Mouse (Mus musculus) G1E (cell line): Measurements from ENCODE around the gene Fat3.

Experiments
- CTCF ChIP-seq: IDR thresholded peaks from 2 replicates; pipeline ENCODE4 v1.5.1; 2012; ENCODE audit warnings: low read depth, low read length, inconsistent platforms, mixed read lengths
- GATA1 ChIP-seq: IDR thresholded peaks from 2 replicates; pipeline ENCODE4 v1.6.1; 2012; ENCODE audit warnings: borderline replicate concordance, low read length, inconsistent platforms, mixed read lengths
- GATA2 ChIP-seq: IDR thresholded peaks from 2 replicates; pipeline ENCODE4 v1.6.1; 2012; ENCODE audit warnings: low read depth, low read length, inconsistent platforms, borderline replicate concordance
- POLR2AphosphoS5 ChIP-seq: IDR thresholded peaks from 2 replicates; pipeline ENCODE4 v1.6.1; 2012; ENCODE audit warnings: low read depth, low read length, inconsistent platforms; ENCODE audit not compliant: insufficient replicate concordance
- TAL1 ChIP-seq: conservative IDR thresholded peaks from 2 replicates; pipeline ENCODE4 v1.6.1; 2012; ENCODE audit warnings: low read depth, low read length, inconsistent platforms, mixed read lengths

- TF ChIP-seq TAL1 (no peak), CTCF (no peak), GATA1 (no peak), GATA2 (no peak), POLR2AphosphoS5 (no peak)
Measured at GRCm38 (mm10) chr9:16283033-16283432, 218.1 kb downstream of the Fat3 start.
